Mouse (Mus musculus) gastrocnemius, postnatal 36 days (tissue): Measurements from ENCODE around the gene Ctnna2. TPM values are rescaled to one million over a fixed set of nuclear protein-coding genes. Genes with fewer than 3 reads are reported as not detected.

Experiments used
- DNase-seq, 2 experiments: peaks; one replicate each; pipeline ENCODE4 v3.0.0; 2022
- intact Hi-C: fragments of 180-260 bp; cut with DNase I; formaldehyde crosslinking; loops from one replicate; pipeline ENCODE4 v1.15.1; 2025
- total RNA-seq, 2 experiments: library from RNA; stranded (reverse); gene quantifications; 2 replicates each; pipeline ENCODE4 v1.2.3; 2021

Ctnna2 gene
- total RNA-seq, 2 experiments from 2014 or later, result not detected

GRCm38 (mm10) chr6:77834680-77835079 lies 144.8 kb downstream of the Ctnna2 start:
- no peak for DNase-seq
- intact Hi-C loops, result no loop called here

- intact Hi-C loops, result no loop called here
- DNase-seq, result no peak
These were observed 152.0 kb downstream of the Ctnna2 start for GRCm38 (mm10) chr6:77827526-77827925.

GRCm38 (mm10) chr6:77817116-77817515 lies 162.4 kb downstream of the Ctnna2 start:
- no peak for DNase-seq
- intact Hi-C loops, result no loop called here

- intact Hi-C loops, result no loop called here
These were observed 168.5 kb downstream of the Ctnna2 start for GRCm38 (mm10) chr6:77811041-77811440.

GRCm38 (mm10) chr6:77802604-77803003 lies 176.9 kb downstream of the Ctnna2 start:
- no peak for DNase-seq
- intact Hi-C loops, result no loop called here

More at GRCm38 (mm10) chr6:77811041-77811440, 168.5 kb downstream of the Ctnna2 start:
- no peak for DNase-seq

GRCm38 (mm10) chr6:77783342-77783741 lies 196.2 kb downstream of the Ctnna2 start:
- intact Hi-C loops, result no loop called here
- no peak for DNase-seq

GRCm38 (mm10) chr6:77768357-77769103 lies 211.0 kb downstream of the Ctnna2 start:
- intact Hi-C loops, result no loop called here
- DNase-seq, result no peak

- intact Hi-C loops, result no loop called here
- no peak for DNase-seq
These were observed 221.3 kb downstream of the Ctnna2 start for GRCm38 (mm10) chr6:77758164-77758563.

GRCm38 (mm10) chr6:77745426-77745825 lies 234.1 kb downstream of the Ctnna2 start:
- intact Hi-C loops, result no loop called here
- no peak for DNase-seq

GRCm38 (mm10) chr6:77743651-77744050 lies 235.8 kb downstream of the Ctnna2 start:
- no peak for DNase-seq
- intact Hi-C loops, result no loop called here

- DNase-seq, result no peak
- intact Hi-C loops, result no loop called here
These were observed 236.5 kb downstream of the Ctnna2 start for GRCm38 (mm10) chr6:77742988-77743387.

GRCm38 (mm10) chr6:77738640-77739039 lies 240.9 kb downstream of the Ctnna2 start:
- DNase-seq, result no peak
- intact Hi-C loops, result no loop called here

GRCm38 (mm10) chr6:77724952-77725299 lies 254.6 kb downstream of the Ctnna2 start:
- DNase-seq, result no peak
- intact Hi-C loops, result no loop called here

- intact Hi-C loops, result no loop called here
- no peak for DNase-seq
These were observed 255.2 kb downstream of the Ctnna2 start for GRCm38 (mm10) chr6:77724042-77724951.

GRCm38 (mm10) chr6:77694093-77694492 lies 285.4 kb downstream of the Ctnna2 start:
- DNase-seq, result no peak
- intact Hi-C loops, result no loop called here

- intact Hi-C loops, result no loop called here
These were observed 292.3 kb downstream of the Ctnna2 start for GRCm38 (mm10) chr6:77687173-77687572.

GRCm38 (mm10) chr6:77650127-77650526 lies 329.4 kb downstream of the Ctnna2 start:
- intact Hi-C loops, result no loop called here
- no peak for DNase-seq

More at GRCm38 (mm10) chr6:77687173-77687572, 292.3 kb downstream of the Ctnna2 start:
- no peak for DNase-seq

- intact Hi-C loops, result no loop called here
- no peak for DNase-seq
These were observed 334.9 kb downstream of the Ctnna2 start for GRCm38 (mm10) chr6:77644591-77644990.

GRCm38 (mm10) chr6:77638784-77639183 lies 340.7 kb downstream of the Ctnna2 start:
- intact Hi-C loops, result no loop called here
- no peak for DNase-seq

- DNase-seq, result no peak
- intact Hi-C loops, result no loop called here
These were observed 345.5 kb downstream of the Ctnna2 start for GRCm38 (mm10) chr6:77633997-77634396.

GRCm38 (mm10) chr6:77628573-77629192 lies 350.8 kb downstream of the Ctnna2 start:
- intact Hi-C loops, result no loop called here

More at GRCm38 (mm10) chr6:77628573-77629192, 350.8 kb downstream of the Ctnna2 start:
- no peak for DNase-seq
